Mouse (Mus musculus) heart, postnatal 0 days (tissue): ENCODE measurements at regions not wholly inside any gene's neighbourhood (a gene's known extent, or its start where the extent isn't known, plus 50 kb on each side); places are given as distances from the start of the nearest gene placed in this dataset.

Source experiments
- ATAC-seq: fragments of 200-750 bp; cut with Nextera tagmentation; 2 replicates; pipeline ENCODE4 v1.8.0; 2017; ENCODE audit warnings: low read depth, moderate number of reproducible peaks, moderate library complexity; ENCODE audit not compliant: insufficient read depth
- DNase-seq: peaks from one replicate; pipeline ENCODE4 v3.0.0-alpha.2; 2016; ENCODE audit warnings: low spot score
- H3K27ac ChIP-seq: fragments of 300-500 bp; sonication (generic); 2 replicates; pipeline ENCODE4 v1.5.1; 2014; ENCODE audit warnings: low read depth, mild to moderate bottlenecking
- H3K27me3 ChIP-seq: fragments of 300-500 bp; sonication (generic); 2 replicates; pipeline ENCODE4 v1.6.1; 2014; ENCODE audit warnings: low read length, mixed read lengths; ENCODE audit not compliant: control insufficient read depth, insufficient read depth
- H3K36me3 ChIP-seq: fragments of 300-500 bp; sonication (generic); replicated peaks from 2 replicates; pipeline ENCODE4 v1.6.1; 2014; ENCODE audit warnings: low read length, mixed read lengths; ENCODE audit not compliant: control insufficient read depth, insufficient read depth
- H3K4me1 ChIP-seq: fragments of 300-500 bp; sonication (generic); 2 replicates; pipeline ENCODE4 v1.6.1; 2014; ENCODE audit warnings: antibody characterized with exemption; ENCODE audit not compliant: control insufficient read depth, insufficient read depth
- H3K4me2 ChIP-seq: fragments of 300-500 bp; sonication (generic); 2 replicates; pipeline ENCODE4 v1.6.1; 2014; ENCODE audit warnings: low read depth, mild to moderate bottlenecking, low read length, moderate library complexity
- H3K4me3 ChIP-seq: fragments of 300-500 bp; sonication (generic); 2 replicates; pipeline ENCODE4 v1.5.1; 2014; ENCODE audit warnings: low read depth, low read length
- H3K9ac ChIP-seq: fragments of 300-500 bp; sonication (generic); replicated peaks from 2 replicates; pipeline ENCODE4 v1.6.1; 2014; ENCODE audit warnings: low read depth, low read length, mixed read lengths
- H3K9me3 ChIP-seq: fragments of 300-500 bp; sonication (generic); replicated peaks from 2 replicates; pipeline ENCODE4 v1.6.1; 2016; ENCODE audit warnings: low read length; ENCODE audit not compliant: control insufficient read depth
- CTCF ChIP-seq: IDR thresholded peaks from 2 replicates; pipeline ENCODE4 v1.5.1; 2016; ENCODE audit warnings: antibody characterized with exemption, control low read depth, low read depth
- EP300 ChIP-seq: IDR thresholded peaks from 2 replicates; pipeline ENCODE4 v1.6.1; 2016; ENCODE audit warnings: antibody characterized with exemption, low read depth
- WGBS: fragments of 180-500 bp; shearing (Covaris S2); extraction: QIAGEN DNeasy Blood & Tissue Kit; methylation state at CpG from one replicate; pipeline ENCODE4 v1.1.7; 2014; 5-methylcytosine and 5-hydroxymethylcytosine counted together

GRCm38 (mm10) chr14:101340331-101340730, 140.2 kb upstream of the Prr30 start:
- Histone ChIP-seq H3K27me3 (no peaks in the 10 kb centered on the region), H3K27ac (no peak overlapping the region), H3K36me3 (no peaks in the 10 kb centered on the region), H3K9me3 (no peaks in the 10 kb centered on the region), H3K4me2 (no peak overlapping the region), H3K4me3 (no peak overlapping the region), H3K9ac (no peak overlapping the region), H3K4me1 (no peaks in the 10 kb centered on the region)
- no peak for ATAC-seq
- DNase-seq = no peak
- no peak for TF ChIP-seq CTCF
- no peak for TF ChIP-seq EP300
- 86% methylated on average over 1 of the region's 1 CpGs for WGBS

- H3K4me1 ChIP-seq = no peaks in the 10 kb centered on the region
- no peak for TF ChIP-seq EP300
- no peak for TF ChIP-seq CTCF
- H3K9me3 ChIP-seq = no peaks in the 10 kb centered on the region
- H3K4me2 ChIP-seq = no peak overlapping the region
- no peak overlapping the region for H3K9ac ChIP-seq
- H3K36me3 ChIP-seq = no peaks in the 10 kb centered on the region
- WGBS = 63% methylated on average over 4 of the region's 4 CpGs
- ATAC-seq (no peak), DNase-seq (no peak)
- H3K4me3 ChIP-seq = no peak overlapping the region
- no peak overlapping the region for H3K27ac ChIP-seq
- no peaks in the 10 kb centered on the region for H3K27me3 ChIP-seq
Observed at GRCm38 (mm10) chr14:101332015-101332414, 131.9 kb upstream of the Prr30 start.

GRCm38 (mm10) chr14:101327421-101327820, 127.3 kb upstream of the Prr30 start:
- Histone ChIP-seq H3K27me3 (no peaks in the 10 kb centered on the region), H3K4me1 (no peaks in the 10 kb centered on the region), H3K9ac (no peak overlapping the region), H3K9me3 (no peaks in the 10 kb centered on the region), H3K4me2 (no peak overlapping the region), H3K4me3 (no peak overlapping the region), H3K27ac (no peak overlapping the region), H3K36me3 (no peaks in the 10 kb centered on the region)
- no peak for DNase-seq
- no peak for ATAC-seq
- 84% methylated on average over 6 of the region's 6 CpGs for WGBS
- TF ChIP-seq CTCF (no peak), EP300 (no peak)

GRCm38 (mm10) chr14:101326477-101326941, 126.4 kb upstream of the Prr30 start:
- H3K4me3 ChIP-seq = no peak overlapping the region
- no peaks in the 10 kb centered on the region for H3K36me3 ChIP-seq
- no peak overlapping the region for H3K9ac ChIP-seq
- no peaks in the 10 kb centered on the region for H3K27me3 ChIP-seq
- H3K9me3 ChIP-seq = no peaks in the 10 kb centered on the region
- H3K27ac ChIP-seq = no peak overlapping the region
- no peak overlapping the region for H3K4me2 ChIP-seq
- ATAC-seq = no peak
- TF ChIP-seq EP300 (no peak), CTCF (no peak)
- DNase-seq = no peak
- H3K4me1 ChIP-seq = no peaks in the 10 kb centered on the region
- 28% methylated on average over 12 of the region's 12 CpGs for WGBS

GRCm38 (mm10) chr14:101323361-101323760, 123.2 kb upstream of the Prr30 start:
- H3K4me1 ChIP-seq = no peaks in the 10 kb centered on the region
- H3K9ac ChIP-seq = no peak overlapping the region
- no peak overlapping the region for H3K4me2 ChIP-seq
- H3K36me3 ChIP-seq = no peaks in the 10 kb centered on the region
- DNase-seq = no peak
- TF ChIP-seq EP300 = no peak
- TF ChIP-seq CTCF = no peak
- WGBS = 92% methylated on average over 6 of the region's 6 CpGs
- H3K4me3 ChIP-seq = no peak overlapping the region
- no peak for ATAC-seq
- H3K27ac ChIP-seq = no peak overlapping the region
- H3K9me3 ChIP-seq = no peaks in the 10 kb centered on the region
- H3K27me3 ChIP-seq = no peaks in the 10 kb centered on the region

- Histone ChIP-seq H3K36me3 (no peaks in the 10 kb centered on the region), H3K9me3 (no peaks in the 10 kb centered on the region), H3K27me3 (no peaks in the 10 kb centered on the region), H3K4me2 (no peak overlapping the region), H3K4me3 (no peak overlapping the region), H3K27ac (no peak overlapping the region), H3K9ac (no peak overlapping the region), H3K4me1 (no peaks in the 10 kb centered on the region)
- ATAC-seq (no peak), DNase-seq (no peak)
- TF ChIP-seq CTCF (no peak), EP300 (no peak)
Observed at GRCm38 (mm10) chr14:101307920-101308319, 107.8 kb upstream of the Prr30 start.
